Mouse (Mus musculus): ENCODE measurements around the gene Sept1.

DNA sequence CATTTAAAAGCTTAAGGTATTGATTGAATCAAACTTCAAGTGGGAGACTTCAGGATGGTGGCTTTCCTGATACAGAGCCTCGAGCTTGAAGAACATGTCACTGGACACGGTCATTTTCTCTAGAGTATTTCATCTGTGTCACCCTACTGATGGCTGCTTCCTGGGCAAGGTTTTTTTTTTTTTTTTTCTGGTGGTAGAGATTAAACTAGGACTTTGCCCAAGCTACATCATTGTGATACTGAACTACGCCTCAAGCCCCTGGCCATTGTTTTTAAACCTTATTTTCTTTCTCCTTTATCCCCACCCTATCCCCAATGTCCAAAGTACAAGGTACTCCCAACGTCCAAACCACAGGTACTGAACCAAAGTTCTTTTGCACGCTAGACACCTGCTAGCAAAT lies 37.7 kb upstream of the Sept1 start:
- TF ChIP-seq POLR2A (IDR thresholded peaks at IDR 0.05; ENCODE audit: control insufficient read depth, extremely low read depth, insufficient read depth, low read length, poor library complexity) (no peak), CTCF (IDR thresholded peaks at IDR 0.05; ENCODE audit: borderline replicate concordance, control insufficient read depth, extremely low read depth, insufficient read depth, low read length, poor library complexity) (no peak)
